Mouse (Mus musculus) heart, embryonic 10.5 days (tissue): ENCODE data around the gene Zfp27. TPM values are rescaled to one million over a fixed set of nuclear protein-coding genes. Genes with fewer than 3 reads are reported as not detected.
A peak's percentile ranks its signal among the peaks of the same experiment; 100 is the strongest.

Experiments
- DNase-seq: peaks from one replicate; pipeline ENCODE4 v3.0.0-alpha.2; 2017; ENCODE audit warnings: low spot score
- H3K27ac ChIP-seq: fragments of 300-500 bp; sonication (generic); 2 replicates; pipeline ENCODE4 v1.5.1; 2016; ENCODE audit warnings: mild to moderate bottlenecking
- H3K27me3 ChIP-seq: fragments of 300-500 bp; sonication (generic); 2 replicates; pipeline ENCODE4 v1.6.1; 2016; ENCODE audit warnings: mild to moderate bottlenecking; ENCODE audit not compliant: poor library complexity, insufficient read depth, severe bottlenecking
- H3K36me3 ChIP-seq: fragments of 300-500 bp; sonication (generic); 2 replicates; pipeline ENCODE4 v1.6.1; 2016; ENCODE audit warnings: mild to moderate bottlenecking, moderate library complexity
- H3K4me1 ChIP-seq: fragments of 300-500 bp; sonication (generic); 2 replicates; pipeline ENCODE4 v1.6.1; 2016; ENCODE audit warnings: mild to moderate bottlenecking
- H3K4me3 ChIP-seq: fragments of 300-500 bp; sonication (generic); 2 replicates; pipeline ENCODE4 v1.5.1; 2016; ENCODE audit warnings: mild to moderate bottlenecking, moderate library complexity
- H3K9me3 ChIP-seq: fragments of 300-500 bp; sonication (generic); 2 replicates; pipeline ENCODE4 v1.6.1; 2016; ENCODE audit warnings: mild to moderate bottlenecking, moderate library complexity
- WGBS: fragments of 180-500 bp; shearing (Covaris S2); methylation state at CpG from one replicate; pipeline ENCODE4 v1.1.7; 2016; 5-methylcytosine and 5-hydroxymethylcytosine counted together
- polyA plus RNA-seq: library from polyadenylated mRNA; unstranded; fragments of >200 nt; fragmentation: Nextera tagmentation; extraction: Ambion mirVana; gene quantifications from 2 replicates; pipeline ENCODE4 v1.2.1, GENCODE M21; 2016

Zfp27 gene
- 8.2 and 9.5 TPM in 2 replicates for polyA plus RNA-seq

GRCm38 (mm10) chr7:29905966-29906681 lies at the start of gene Zfp27:
Zfp27 (minus strand) TSS chr7:29906572.
- H3K9me3 ChIP-seq, result no peaks in the 10 kb centered on the region
- DNase-seq, result peak; percentile 92
- peaks cover 21% of the 10 kb centered on the region for H3K36me3 ChIP-seq
- H3K4me3 ChIP-seq, result peak within 1 kb of the TSS; percentile 71
- H3K27ac ChIP-seq, result peak within 1 kb of the TSS; percentile 96
- no peaks in the 10 kb centered on the region for H3K27me3 ChIP-seq
- H3K4me1 ChIP-seq, result peaks cover 12% of the 10 kb centered on the region; the same call in 1 of the 2 replicates
- under 1% methylated on average over 22 of the region's 22 CpGs for WGBS

- Histone ChIP-seq H3K27ac (peak overlapping the region; percentile 97), H3K27me3 (no peaks in the 10 kb centered on the region), H3K36me3 (peaks cover 17% of the 10 kb centered on the region; the same call in 1 of the 2 replicates), H3K9me3 (no peaks in the 10 kb centered on the region), H3K4me1 (peaks cover 9% of the 10 kb centered on the region), H3K4me3 (peak overlapping the region; percentile 84)
- 19% methylated on average over 4 of the region's 4 CpGs for WGBS
- peak; percentile 81 for DNase-seq
Measured at GRCm38 (mm10) chr7:29954731-29955130, 48.4 kb upstream of the Zfp27 start.

GRCm38 (mm10) chr7:29953513-29954401 lies 47.4 kb upstream of the Zfp27 start, which contains the start of gene Zfp74:
Zfp74 (minus strand) TSS chr7:29954089.
- no peaks in the 10 kb centered on the region for H3K27me3 ChIP-seq
- peak; percentile 94 for DNase-seq
- H3K4me3 ChIP-seq, result peak within 1 kb of the TSS; percentile 84
- no peaks in the 10 kb centered on the region for H3K9me3 ChIP-seq
- peaks cover 9% of the 10 kb centered on the region for H3K4me1 ChIP-seq
- H3K36me3 ChIP-seq, result peaks cover 22% of the 10 kb centered on the region; the same call in 1 of the 2 replicates
- peak within 1 kb of the TSS; percentile 97 for H3K27ac ChIP-seq
- 2% methylated on average over 52 of the region's 52 CpGs for WGBS

GRCm38 (mm10) chr7:29953086-29953485 lies 46.7 kb upstream of the Zfp27 start:
- peaks cover 9% of the 10 kb centered on the region for H3K4me1 ChIP-seq
- H3K4me3 ChIP-seq, result peak overlapping the region; percentile 84
- H3K27ac ChIP-seq, result peak overlapping the region; percentile 97
- no peak for DNase-seq
- H3K9me3 ChIP-seq, result no peaks in the 10 kb centered on the region
- H3K27me3 ChIP-seq, result no peaks in the 10 kb centered on the region
- WGBS, result 53% methylated on average over 10 of the region's 10 CpGs
- H3K36me3 ChIP-seq, result peaks cover 25% of the 10 kb centered on the region; the same call in 1 of the 2 replicates

GRCm38 (mm10) chr7:29944201-29944600 lies 37.8 kb upstream of the Zfp27 start:
- no peak for DNase-seq
- Histone ChIP-seq H3K4me1 (no peaks in the 10 kb centered on the region), H3K27ac (no peak overlapping the region), H3K27me3 (no peaks in the 10 kb centered on the region), H3K4me3 (no peak overlapping the region), H3K36me3 (peaks cover 59% of the 10 kb centered on the region), H3K9me3 (no peaks in the 10 kb centered on the region)
- WGBS, result 82% methylated on average over 2 of the region's 2 CpGs

GRCm38 (mm10) chr7:29943720-29944119 lies 37.3 kb upstream of the Zfp27 start:
- no peaks in the 10 kb centered on the region for H3K9me3 ChIP-seq
- DNase-seq, result no peak
- H3K4me3 ChIP-seq, result no peak overlapping the region
- no peaks in the 10 kb centered on the region for H3K27me3 ChIP-seq
- WGBS, result 66% methylated on average over 2 of the region's 2 CpGs
- peaks cover 55% of the 10 kb centered on the region for H3K36me3 ChIP-seq
- H3K4me1 ChIP-seq, result no peaks in the 10 kb centered on the region
- H3K27ac ChIP-seq, result no peak overlapping the region

GRCm38 (mm10) chr7:29942740-29943139 lies 36.4 kb upstream of the Zfp27 start:
- WGBS, result 45% methylated on average over 2 of the region's 2 CpGs
- DNase-seq, result no peak
- no peaks in the 10 kb centered on the region for H3K27me3 ChIP-seq
- H3K36me3 ChIP-seq, result peaks cover 54% of the 10 kb centered on the region
- no peaks in the 10 kb centered on the region for H3K9me3 ChIP-seq
- H3K27ac ChIP-seq, result no peak overlapping the region
- H3K4me1 ChIP-seq, result no peaks in the 10 kb centered on the region
- no peak overlapping the region for H3K4me3 ChIP-seq

GRCm38 (mm10) chr7:29941027-29941426 lies 34.7 kb upstream of the Zfp27 start:
- 88% methylated on average over 11 of the region's 11 CpGs for WGBS
- no peaks in the 10 kb centered on the region for H3K27me3 ChIP-seq
- H3K4me1 ChIP-seq, result no peaks in the 10 kb centered on the region
- no peak overlapping the region for H3K27ac ChIP-seq
- no peak for DNase-seq
- H3K4me3 ChIP-seq, result no peak overlapping the region
- H3K36me3 ChIP-seq, result peaks cover 61% of the 10 kb centered on the region
- no peaks in the 10 kb centered on the region for H3K9me3 ChIP-seq

GRCm38 (mm10) chr7:29938856-29939255 lies 32.5 kb upstream of the Zfp27 start:
- no peaks in the 10 kb centered on the region for H3K9me3 ChIP-seq
- no peak overlapping the region for H3K4me3 ChIP-seq
- H3K36me3 ChIP-seq, result peaks cover 73% of the 10 kb centered on the region
- no peaks in the 10 kb centered on the region for H3K4me1 ChIP-seq
- 90% methylated on average over 6 of the region's 6 CpGs for WGBS
- H3K27ac ChIP-seq, result no peak overlapping the region
- DNase-seq, result no peak
- H3K27me3 ChIP-seq, result no peaks in the 10 kb centered on the region

GRCm38 (mm10) chr7:29922780-29923179 lies 16.4 kb upstream of the Zfp27 start:
- Histone ChIP-seq H3K9me3 (no peaks in the 10 kb centered on the region), H3K36me3 (no peaks in the 10 kb centered on the region), H3K4me3 (no peak overlapping the region), H3K27me3 (no peaks in the 10 kb centered on the region), H3K4me1 (peaks cover 3% of the 10 kb centered on the region; the same call in 1 of the 2 replicates), H3K27ac (no peak overlapping the region)
- WGBS, result 76% methylated on average over 2 of the region's 2 CpGs
- DNase-seq, result no peak

- Histone ChIP-seq H3K4me3 (no peak overlapping the region), H3K27ac (no peak overlapping the region), H3K36me3 (peaks cover 5% of the 10 kb centered on the region; the same call in 1 of the 2 replicates), H3K4me1 (peaks cover 8% of the 10 kb centered on the region; the same call in 1 of the 2 replicates), H3K9me3 (no peaks in the 10 kb centered on the region), H3K27me3 (no peaks in the 10 kb centered on the region)
- 55% methylated on average over 6 of the region's 6 CpGs for WGBS
- DNase-seq, result no peak
Measured at GRCm38 (mm10) chr7:29921439-29922093, 15.2 kb upstream of the Zfp27 start.

- no peaks in the 10 kb centered on the region for H3K27me3 ChIP-seq
- H3K4me3 ChIP-seq, result 0 out of 2 replicates have a peak overlapping the region, but pooled peaks have one; percentile 3
- DNase-seq, result no peak
- WGBS, result 79% methylated on average over 4 of the region's 4 CpGs
- H3K9me3 ChIP-seq, result peaks cover 4% of the 10 kb centered on the region; the same call in 1 of the 2 replicates
- H3K36me3 ChIP-seq, result peaks cover 38% of the 10 kb centered on the region
- peaks cover 8% of the 10 kb centered on the region; the same call in 1 of the 2 replicates for H3K4me1 ChIP-seq
- peak overlapping the region; percentile 83 for H3K27ac ChIP-seq
Measured at GRCm38 (mm10) chr7:29918062-29918453, 11.7 kb upstream of the Zfp27 start.
